Mouse (Mus musculus): ENCODE results near the gene Idh2.

The Idh2 gene

DNA sequence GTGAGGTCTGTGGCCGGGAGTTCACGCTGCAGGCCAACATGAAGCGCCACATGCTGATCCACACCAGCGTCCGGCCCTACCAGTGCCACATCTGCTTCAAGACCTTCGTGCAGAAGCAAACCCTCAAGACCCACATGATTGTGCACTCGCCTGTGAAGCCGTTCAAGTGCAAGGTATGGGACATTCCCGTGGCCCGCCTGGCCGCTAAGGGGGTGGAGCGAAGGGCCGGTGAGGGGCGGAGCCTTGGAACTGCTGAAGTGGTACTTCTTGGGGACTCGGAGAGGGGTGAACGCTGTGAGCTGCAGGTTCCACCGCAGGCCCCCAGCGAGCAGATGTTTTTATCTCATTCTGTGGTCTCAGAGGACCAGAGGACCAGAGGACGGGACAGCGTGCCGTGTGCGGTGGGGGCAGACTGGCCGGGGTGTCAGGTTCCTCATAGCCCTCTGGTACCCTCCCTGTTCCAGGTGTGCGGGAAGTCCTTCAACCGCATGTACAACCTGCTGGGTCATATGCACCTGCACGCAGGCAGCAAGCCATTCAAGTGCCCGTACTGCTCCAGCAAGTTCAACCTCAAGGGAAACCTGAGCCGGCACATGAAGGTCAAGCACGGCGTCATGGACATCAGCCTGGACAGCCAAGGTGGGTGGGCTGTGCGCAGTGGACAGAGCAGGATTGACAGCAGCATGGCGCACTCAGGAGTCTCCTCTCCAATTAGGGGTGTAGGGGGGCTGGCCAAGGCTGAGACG is 29.0 kb downstream of the Idh2 start:
- in situ Hi-C loops (cut with MboI, MseI) = no loop called here

DNA sequence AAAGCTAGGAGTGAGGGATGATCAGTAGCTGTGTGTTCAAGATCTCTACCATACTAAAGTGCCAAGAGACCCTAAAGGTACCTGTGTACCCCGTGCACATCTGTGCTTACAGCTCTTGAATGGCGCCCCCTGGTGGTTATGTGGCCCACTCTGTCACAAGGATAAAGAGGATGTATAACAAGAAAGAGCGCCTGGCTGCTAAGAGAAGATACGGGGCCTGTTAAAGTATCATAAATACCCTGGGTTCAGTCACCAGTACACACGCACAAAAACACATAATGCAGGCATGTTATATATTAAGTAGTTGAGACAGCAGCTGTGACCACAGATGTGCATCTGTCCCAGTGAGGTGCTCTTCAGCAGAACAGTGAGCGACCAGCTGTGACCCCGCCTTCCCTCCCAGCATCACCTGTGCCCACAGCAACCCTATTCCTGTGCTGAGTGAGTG is 30.7 kb downstream of the Idh2 start:
- in situ Hi-C loops (cut with MboI, MseI) = no loop called here

DNA sequence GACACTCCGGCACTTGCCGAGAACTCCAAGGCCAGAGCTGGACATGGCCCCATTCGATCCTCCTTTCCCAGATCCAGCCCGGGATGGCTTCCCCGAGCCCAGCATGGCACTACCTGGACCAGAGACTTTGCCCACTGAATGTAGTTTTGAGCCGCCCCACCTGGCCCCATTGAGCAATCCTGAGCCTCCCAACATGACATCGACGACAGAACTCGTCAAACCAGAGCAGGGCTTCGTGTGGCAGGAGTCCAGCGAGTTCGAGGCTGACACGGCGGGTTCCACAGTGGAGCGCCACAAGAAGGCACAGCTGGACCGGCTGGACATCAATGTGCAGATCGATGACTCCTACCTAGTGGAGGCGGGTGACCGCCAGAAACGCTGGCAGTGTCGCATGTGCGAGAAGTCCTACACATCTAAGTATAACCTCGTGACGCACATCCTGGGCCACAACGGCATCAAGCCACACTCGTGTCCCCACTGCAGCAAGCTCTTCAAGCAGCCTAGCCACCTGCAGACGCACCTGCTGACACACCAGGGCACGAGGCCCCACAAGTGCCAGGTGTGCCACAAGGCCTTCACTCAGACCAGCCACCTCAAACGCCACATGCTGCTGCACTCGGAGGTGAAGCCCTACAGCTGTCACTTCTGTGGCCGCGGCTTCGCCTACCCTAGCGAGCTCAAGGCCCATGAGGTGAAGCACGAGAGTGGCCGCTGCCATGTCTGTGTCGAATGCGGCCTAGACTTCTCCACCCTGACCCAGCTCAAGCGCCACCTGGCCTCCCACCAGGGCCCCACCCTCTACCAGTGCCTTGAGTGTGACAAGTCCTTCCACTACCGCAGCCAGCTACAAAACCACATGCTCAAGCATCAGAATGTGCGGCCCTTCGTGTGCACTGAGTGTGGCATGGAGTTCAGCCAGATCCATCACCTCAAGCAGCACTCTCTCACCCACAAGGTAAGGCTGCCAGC is 33.3 kb downstream of the Idh2 start:
- in situ Hi-C loops (cut with MboI, MseI) = no loop called here

DNA sequence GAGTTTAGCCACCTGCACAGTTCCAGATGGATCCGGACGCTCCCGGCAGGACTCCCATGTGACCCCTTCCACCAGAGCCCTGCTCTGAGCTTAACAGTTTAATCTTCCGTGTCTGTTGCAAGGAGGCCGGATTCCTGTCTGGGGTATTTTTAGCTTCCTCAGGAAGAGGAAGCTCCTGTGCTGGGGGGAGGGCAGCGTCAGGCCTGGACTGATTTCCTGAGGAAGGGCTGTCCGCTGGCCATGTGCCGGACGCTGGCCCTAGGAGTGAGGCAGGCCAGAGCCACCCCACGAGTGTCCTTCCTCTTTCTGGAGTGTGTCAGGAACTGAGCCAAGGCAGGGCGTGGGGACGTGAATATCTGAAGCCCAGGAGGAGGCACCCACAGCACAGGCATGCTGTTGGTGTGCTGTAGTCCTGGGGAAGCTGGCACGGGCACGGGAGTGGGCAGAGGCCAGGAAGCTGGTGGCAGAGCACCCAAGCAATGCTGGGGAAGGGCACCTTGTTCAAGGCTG is 36.3 kb downstream of the Idh2 start:
- in situ Hi-C loops (cut with MboI, MseI) = no loop called here

DNA sequence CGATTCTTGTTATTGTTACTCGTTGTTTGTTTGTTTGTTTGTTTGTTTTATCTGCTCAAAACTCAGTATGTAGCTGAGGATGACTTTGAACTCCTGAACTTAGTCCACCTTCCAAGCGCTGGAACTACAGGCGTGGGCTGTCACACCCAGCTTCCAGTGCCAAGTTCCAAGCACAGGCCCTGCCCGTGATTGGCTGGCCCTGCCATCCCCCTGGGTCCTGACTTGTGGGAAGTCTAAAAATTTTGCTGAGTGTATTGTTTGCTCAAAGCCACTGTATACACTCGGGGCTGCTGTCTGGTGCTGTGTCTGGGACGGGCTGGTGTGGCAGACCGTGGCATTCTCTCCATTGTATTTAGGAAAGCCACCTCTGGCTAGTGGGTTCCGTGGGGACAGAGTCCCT is 37.4 kb downstream of the Idh2 start:
- in situ Hi-C loops (cut with MboI, MseI) = no loop called here

DNA sequence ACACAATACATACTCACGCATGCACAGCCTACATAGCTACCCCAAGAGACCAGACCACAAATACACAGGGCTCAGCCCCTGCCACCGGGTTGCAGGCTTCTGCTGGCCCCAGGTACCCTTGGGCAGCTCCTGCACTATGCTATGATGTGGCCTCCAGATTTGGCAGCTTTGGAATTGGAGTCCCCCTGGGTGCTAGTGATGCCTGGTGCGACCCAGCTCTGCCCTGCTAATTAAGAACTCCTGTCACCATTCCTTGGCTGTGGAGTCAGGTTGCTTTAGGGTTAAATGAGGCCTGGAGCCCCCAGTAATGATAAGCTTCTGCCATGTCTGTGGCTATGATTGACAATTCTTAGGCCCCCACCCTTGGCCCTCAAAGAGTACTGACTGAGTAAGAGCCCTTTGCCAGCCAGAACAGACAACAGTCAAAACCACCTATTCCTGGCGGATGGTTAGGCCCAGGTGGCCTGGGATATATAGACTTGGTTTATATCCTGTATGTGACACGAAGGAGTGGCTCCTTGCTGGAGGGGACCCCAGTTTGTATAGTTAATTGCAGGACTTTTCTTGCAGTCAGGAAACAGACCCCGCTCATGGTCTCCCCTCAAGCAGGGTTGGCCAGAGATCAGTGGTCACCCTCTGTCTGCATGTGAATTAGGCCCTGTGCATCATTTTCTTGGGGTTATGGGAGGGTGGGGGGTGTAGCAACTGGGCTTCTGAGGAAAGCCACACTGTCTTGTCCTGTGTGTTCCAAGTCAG is 38.1 kb downstream of the Idh2 start:
- in situ Hi-C loops (cut with MboI, MseI) = no loop called here

DNA sequence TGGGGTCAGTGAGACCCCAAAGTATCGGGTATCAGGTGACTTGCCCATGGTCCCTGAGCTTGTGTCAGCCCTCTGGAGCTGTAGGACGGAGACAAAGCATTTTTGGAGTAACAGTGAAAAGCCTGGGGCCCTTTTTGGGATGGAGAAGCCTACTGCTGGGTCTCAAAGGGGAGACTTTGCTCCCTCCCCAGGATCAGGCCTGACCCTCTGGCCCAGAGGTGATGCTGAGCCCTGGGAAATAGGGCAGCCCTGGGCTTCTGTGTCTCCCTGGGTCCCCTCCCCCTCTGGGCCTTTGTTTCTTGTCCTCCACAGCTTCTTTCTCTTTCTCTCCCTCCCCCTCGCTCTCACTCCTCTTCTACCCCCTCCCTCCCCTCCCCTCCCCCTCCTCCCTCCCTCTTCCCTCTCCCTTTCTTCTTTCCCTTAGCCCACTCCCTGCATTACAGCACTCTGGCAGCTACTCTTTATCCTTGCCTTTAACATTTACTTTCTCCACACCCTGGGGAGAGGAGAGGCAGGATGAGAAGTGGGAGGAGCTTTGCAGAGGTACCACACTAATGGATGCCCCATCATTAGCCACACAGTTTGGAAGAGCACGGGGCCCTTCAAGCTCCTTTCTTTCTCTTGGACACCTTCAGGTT is 39.1 kb downstream of the Idh2 start:
- in situ Hi-C loops (cut with MboI, MseI) = no loop called here

DNA sequence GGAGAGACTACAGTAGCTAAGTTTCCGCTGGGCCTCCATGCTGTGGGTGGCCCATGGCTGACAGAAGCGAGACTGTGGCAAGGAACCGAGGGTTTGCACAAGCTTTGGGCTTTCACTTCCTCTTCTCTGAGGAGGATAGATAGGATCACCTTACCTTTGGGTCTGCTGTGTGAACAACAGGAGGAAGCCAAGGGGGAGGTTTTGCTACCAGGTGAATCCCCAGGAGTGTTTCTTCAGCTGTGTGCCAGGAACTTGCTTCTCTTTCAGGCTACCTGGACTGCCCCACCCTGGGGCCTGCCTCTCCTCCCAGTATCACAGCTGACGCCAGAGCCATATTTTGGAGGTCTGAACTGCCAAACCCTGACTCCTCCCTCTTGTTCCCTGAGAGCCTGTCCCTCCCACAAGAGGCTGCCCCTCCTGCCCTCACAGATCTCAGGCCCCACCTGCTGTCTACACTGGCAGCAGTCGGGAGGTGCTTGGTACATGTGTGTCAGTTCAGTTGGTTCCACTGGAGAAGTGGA is 40.2 kb downstream of the Idh2 start:
- in situ Hi-C loops (cut with MboI, MseI) = no loop called here

DNA sequence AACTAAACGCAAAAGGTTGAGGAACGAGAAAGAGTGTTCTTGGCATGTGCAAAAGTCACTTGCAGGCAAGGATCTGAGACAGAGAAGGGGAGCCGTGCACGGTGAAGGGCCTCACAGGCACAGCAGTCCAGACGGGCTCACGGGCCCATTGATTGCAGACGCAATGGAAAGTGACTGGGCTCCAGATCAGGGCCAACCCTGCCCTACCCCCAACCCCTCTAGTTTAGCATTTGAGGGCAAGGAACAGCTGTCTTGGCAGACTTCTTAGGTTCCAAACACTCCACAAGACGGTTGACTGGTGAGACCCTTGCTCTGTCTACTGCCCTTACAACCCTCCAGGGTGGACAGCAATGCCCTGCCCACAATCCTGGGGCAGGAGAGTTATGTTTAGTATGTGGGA is 41.7 kb downstream of the Idh2 start:
- in situ Hi-C loops (cut with MboI, MseI) = no loop called here

DNA sequence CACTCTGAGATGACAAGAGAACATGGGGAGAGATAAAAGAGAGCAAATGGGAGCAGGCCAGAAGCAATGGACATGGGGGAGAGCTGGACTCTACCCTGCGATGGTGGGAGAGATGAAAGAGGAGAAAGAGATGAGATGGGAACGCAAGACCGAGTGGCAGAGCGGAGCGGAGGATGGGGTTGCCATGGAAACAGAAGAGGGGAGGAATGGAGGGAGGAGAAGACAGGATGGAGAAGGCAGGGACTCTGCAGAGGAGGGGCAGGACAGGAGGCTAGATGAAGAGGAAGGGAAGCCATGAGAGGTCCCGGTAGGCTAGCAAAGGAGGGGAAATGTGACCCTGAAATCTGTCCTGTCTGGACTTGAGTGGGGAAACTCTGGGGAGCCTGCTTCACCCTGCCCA is 42.9 kb downstream of the Idh2 start:
- in situ Hi-C loops (cut with MboI, MseI) = no loop called here

DNA sequence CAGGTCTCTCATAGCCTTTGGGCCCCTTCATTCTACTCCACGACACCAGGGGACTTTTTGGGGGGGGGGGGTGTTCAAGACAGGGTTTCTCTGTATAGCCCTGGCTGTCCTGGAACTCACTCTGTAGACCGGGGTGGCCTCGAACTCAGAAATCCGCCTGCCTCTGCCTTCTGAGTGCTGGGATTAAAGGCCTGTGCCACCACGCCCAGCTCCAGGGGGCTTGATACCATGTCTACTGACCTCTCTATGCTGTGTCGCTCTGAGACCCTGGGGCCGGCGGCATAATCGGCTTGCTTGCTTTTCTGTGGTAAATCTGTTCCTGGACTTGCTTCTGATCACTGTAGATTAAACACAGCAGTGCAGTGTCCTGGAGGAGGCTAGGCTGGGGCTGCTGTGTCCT is 44.0 kb downstream of the Idh2 start:
- in situ Hi-C loops (cut with MboI, MseI) = no loop called here

DNA sequence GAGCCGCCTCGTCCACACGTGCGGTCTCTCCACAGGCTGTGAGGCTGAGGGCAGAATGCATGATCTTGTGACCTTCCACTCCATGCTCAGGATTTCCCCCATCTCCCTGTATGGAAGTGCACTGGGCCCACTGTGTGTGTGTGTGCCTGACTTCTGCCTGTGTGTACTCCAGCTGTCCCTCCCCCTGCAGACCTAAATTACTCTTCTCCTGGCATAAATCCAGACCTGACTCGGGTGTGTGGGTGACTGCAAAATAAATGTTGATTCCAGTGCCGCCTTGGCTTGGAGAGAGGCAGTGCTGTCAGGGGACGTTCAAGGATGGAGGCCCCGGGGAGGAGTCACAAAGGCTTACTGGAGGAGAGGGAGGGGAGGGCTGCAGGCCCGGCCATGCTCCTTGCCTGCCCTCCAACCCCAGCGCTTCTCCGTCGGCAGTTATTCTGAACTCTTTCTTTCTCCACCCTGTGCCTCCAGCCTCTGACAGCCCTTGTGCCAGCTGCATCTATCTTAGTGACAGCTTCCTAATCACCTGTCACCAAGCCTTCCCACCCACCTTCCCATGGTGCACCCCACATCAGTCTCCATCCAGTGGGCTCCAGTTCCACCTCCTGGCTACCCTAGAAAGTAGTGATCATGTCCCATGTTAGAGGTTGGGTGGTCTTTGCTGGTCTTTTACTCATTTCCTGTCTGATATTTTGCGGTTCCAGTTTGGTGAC is 45.4 kb downstream of the Idh2 start:
- in situ Hi-C loops (cut with MboI, MseI) = no loop called here

DNA sequence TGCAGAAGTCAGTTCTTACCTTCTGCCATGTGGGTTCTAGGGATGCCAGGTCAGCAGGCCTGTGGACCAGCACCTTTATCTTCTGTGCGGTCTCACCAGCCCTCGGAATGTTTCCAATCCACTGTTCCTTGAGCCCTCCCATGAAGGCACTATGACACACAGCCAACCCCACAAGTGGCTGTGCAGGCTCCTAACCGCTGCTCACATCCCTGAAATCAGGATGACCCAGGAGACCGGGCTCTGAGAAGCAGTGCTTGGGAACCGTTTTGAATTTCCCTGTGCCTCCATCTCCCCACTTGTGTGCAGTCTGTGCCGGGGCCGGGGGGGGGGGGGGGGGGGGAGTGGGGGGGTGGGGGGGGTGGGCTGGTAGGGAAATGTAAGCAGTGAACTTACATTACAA is 46.9 kb downstream of the Idh2 start:
- in situ Hi-C loops (cut with MboI, MseI) = no loop called here

DNA sequence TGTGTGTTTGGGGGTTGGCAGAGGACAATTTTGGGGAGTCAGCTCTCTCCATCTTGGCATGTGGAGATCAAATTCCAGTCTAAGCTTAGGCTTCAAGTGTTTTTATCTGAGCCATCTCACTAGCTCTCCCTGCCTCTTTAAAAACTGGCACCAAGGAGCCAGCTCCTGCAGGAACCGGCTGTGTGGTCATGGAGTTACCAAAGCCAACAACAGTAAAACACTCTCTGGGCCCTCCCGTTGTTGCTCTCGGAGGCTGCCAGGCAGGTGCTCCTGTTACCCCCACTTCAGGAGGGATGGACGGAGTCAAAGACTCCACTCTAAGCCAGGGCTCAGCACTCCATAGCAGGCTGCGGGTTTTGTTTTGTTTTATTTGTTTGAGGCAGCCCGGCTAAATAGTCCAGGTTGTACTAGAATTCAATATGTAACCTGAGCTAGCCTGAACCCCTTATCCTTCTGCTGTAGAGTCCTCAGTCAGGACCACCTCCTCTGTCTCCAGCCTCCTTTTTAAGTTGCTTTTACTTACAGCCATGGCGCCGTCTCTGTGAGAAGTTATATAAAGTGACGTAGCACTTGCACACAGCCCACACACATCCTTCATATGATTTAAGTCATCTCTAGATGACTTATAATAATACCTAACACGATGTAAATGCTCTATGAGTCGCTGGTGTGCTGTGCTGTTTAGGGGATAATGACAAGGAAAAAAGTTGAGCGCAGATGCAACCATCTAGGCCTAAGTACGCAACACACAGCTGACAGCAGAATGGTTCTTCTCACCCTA is 48.3 kb downstream of the Idh2 start:
- in situ Hi-C loops (cut with MboI, MseI) = no loop called here

DNA sequence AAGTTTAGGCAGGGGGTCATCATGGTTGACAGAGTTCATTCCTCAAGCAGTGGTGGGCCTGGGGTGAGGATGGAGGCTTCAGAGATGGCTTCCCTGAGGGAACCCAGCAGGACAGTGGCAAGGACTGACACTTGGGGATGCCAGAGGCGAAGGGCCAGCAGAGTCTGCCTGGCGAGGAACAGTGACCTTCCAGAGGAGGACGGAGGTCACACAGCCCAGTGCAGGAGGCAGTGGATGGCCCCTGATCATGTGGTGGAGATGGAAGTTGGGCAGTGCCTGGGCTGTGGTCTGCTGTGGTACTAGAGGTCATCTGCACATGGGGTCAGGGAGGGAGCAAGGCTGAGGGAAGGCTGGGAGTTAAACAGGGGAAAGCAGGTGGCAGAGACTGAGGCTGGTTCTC is 49.9 kb downstream of the Idh2 start:
- in situ Hi-C loops (cut with MboI, MseI) = no loop called here

DNA sequence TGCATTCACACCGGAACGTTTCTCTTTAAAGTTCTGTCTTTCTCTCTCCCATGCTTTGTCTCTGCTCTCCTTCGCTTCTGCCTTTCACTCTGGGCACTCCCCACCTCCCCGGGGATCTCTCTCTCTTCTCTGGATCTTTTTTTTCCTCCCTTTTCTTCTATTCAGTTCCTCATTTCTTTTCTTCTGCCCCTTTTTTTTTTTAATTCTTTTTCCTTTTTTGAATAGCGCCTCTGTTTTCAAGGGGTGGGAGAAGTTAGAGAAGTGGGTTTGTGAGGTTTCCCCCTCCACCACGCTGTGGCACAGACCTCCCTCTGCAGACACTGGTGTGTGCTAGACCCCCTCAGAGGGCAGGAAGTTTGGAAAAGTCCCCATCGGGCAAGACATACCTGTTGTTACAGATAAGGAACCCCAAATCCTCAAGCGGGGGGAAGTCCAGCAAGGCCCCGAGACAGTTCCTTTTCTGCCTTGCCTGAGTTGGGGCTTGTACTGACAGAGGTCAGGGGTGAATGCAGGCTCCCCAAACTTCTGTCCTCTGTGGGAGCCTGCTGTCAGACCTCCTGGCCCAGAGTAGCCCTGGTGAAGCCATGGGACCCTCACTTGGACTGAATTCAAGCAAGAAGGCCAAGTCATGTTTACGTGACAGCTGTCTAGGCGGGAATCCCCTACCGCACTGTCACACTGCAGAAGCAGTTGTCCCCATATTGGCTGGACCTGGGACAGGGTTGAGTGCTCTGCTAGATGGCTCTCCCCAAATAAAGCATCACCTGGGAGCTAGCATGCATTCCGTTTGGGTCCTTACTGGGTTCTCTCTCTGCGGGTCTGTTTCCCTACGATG is 51.1 kb downstream of the Idh2 start:
- in situ Hi-C loops (cut with MboI, MseI) = no loop called here

DNA sequence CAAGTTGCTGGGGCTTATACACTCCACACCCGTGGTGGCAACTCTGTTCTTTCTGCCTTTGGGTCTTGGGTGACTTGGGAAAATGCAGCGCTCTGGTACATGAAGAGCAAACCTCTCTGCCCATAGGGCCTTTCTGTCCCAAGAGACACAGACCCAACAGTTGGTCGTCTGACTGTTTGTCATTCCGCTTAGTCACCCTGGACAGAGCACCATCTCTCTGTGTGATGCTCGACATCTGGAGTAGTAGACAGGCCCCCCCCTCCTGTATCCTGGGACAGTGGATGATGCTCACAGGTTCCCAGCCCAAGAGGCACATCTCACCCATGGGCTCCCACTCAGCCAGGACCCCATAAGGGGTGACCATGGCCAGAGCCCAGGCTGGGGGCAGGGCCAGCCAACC is 51.9 kb downstream of the Idh2 start:
- in situ Hi-C loops (cut with MboI, MseI) = no loop called here

DNA sequence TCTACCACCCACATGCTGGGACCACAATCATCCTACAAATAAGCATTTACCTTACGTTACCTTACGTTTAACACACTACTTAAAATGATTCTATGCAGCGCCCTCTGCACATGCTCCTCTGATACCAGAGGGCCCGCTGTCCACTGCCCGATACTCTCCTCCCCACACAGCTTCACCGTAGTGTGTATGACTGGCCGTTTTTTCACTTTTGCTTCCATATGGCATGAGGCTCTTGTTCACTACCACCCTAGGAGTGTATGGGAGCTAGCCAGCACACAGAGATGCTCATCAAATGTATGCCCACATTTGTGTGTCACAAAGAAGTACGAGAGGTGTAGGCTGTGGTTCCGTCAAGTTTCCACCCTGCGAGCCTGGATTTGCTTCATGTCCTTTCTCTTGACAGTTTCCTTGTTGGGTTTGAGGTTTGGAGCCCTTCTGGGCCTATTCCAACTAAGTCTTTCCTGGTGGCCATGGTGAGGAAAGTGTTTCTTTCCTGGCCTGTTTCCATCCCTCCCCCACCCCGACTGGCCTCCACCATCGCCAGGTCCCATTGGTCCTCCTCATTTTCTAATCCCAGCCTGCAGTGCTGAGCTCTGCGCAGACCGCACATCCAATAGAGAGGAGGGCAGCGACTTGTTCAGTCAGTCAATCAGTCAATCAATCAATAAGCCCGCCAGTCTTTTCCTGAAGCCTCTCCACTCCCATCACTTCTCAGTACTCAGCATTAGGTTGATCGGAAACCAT is 52.9 kb downstream of the Idh2 start:
- in situ Hi-C loops (cut with MboI, MseI) = no loop called here

Measured in T-helper 1 cell (primary cell).